Mouse (Mus musculus) regulatory T cell (primary cell): Measurements from ENCODE around the gene Polr3a.

Source experiments
- in situ Hi-C: fragments of 300-600 bp; cut with MboI, MseI; formaldehyde crosslinking; loops from one replicate; pipeline ENCODE4 v1.15.1; 2025; ENCODE audit warnings: high pct_unique_total_duplicates

Polr3a gene

DNA sequence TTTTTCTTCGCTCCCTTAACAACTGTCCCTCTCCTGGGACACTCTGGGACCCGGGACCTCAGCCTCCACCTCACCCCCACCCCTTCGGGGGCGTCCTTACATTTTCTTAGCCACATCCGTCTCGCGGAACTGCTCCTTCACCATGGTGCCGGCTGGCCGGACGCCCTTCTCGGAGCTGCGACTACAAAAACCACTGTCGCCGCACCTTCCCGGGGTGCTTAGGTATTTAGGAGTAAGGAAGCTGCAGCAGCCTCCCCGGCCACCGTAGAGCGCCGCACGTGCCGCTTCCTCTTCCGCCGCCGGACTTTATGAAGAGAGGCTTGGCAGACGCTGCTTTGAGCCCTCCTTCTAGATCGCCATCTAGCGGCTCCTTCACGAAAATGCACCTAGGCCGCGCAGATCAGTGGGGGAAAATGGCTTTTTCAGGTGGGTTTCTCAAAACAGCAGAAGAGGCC lies at the start of gene Polr3a, which contains the start of gene Rps24:
Polr3a (minus strand) TSS at position 286 of the 455 bp plus-strand sequence.
Rps24 (plus strand) TSS at position 353 of the 455 bp plus-strand sequence.
- in situ Hi-C loops: no loop called here

DNA sequence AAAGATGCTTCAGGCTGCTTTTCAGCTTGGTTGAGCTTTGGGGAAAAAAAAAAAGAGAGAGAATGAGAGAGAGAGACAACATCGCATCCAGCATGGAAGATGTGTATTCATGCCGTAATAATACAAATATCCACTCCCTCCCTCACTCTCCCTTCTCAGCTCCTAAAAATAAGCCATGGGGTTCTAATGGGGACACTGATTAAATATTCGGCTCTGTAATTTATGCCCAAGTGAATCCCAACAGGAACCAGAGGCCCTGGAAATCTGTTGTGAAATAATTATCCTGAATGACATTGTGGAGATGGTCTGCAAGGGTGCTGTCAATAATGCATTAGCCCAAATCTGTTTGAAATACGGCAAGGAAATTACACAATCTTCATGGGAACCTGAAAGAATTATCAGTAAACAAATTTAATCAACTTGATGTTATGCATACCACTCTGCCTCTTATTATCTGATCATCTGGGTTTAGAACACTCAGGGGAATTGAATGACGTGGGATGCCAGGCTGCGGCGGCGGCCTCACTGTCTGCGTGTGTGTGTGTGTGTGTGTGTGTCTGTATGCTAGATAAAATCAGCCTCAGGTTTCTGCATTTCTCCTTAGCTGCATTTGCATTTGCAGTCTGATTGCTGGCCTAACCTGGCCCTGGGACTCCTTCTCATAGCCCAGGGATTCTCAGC lies 48.1 kb upstream of the Polr3a start:
- in situ Hi-C loops: loop anchor here (10.0 kb wide), 1 partner anchor 220 kb away; no protein-coding TSS in a partner anchor

DNA sequence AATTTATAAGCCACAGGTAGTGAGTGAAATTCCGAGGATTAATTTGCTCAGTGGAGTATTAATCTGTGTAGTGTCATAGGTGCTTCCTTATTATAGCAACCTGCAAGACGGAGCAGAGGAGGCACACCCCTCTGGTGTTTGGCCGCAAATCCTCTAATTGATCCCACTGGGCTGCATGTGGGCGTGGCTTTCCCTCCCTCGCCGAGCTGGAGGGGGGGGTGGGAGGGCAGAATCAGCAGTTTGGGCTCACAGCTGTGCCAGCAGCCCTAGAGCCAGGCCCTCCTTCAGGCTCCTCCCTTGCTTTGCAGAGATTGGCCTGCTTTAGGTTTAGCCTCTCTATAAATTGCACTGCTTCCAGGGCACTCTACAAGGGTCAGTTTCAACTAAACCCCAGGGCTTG lies 43.4 kb upstream of the Polr3a start:
- in situ Hi-C loops: loop anchor here (10.0 kb wide), 1 partner anchor 225 kb away; no protein-coding TSS in a partner anchor

DNA sequence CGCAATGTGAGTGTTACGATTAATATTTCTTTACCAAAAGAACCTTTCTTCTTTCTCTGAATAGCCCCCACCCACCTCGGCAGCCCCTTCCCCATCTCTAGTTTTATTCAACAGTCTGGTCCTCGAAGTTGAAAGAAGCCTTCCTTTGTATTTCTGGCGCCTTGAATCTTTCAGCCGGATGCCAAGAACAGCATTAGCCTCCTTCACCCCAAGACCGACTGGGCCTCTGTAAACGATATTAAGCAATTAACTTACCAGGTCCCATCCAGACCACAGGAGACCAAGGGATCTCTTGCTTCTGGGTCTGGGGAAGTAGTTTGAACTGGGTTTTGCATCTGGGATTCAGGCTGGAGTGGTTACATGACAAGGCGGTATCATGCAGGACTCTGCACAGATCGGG lies 39.6 kb upstream of the Polr3a start:
- in situ Hi-C loops: no loop called here

DNA sequence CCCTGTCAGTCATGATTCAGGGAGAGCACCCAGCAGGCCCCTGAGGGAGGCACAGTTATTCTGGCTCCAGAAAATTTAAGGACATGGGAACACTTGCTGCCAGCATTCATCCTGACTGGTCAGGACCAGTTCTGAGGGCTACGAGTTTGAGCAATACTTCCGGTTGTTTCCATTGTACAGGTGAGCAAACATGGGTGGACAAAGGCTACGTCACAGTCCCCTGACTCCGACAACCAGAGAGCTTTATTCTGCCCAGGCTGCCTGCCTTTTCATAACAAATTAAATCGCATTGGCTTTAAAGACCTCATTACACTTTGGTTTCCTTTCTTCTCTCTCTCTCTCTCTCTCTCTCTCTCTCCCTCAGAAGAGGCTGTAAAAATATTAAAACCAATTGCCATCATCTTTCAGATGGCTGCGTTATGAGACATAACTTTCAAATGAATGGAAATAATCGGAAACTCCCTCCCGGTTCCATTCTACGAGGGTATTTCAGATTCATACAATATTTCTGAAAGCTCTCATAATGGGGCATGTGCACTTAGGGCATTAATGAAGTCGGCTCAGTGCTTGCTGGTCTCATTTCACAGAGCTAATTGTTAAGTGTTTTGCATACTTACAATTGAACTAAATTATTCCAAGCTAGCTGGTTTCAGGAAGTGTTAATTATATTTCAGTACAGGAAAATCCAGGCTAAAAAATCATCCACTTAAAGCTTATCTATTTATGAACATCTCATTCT lies 39.0 kb upstream of the Polr3a start:
- in situ Hi-C loops: no loop called here

DNA sequence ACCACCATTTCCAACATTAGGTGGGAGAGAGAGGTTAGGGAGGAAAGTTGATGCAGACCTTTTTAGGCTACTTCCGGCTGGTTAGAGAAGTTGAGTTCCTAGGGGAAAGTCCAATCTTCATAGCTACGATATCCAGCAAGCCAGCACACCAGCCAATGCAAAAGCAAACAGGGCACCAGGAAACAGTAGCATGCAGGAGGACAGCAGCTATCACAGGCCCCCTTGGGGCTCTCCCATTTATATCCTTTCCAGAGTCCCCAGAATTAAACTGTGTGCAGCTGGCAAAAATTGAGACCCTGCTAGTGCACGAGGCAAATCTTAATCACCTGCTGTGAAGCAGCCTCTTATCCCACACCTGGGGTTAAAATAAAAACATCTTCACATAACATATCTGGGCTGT lies 38.3 kb upstream of the Polr3a start:
- in situ Hi-C loops: no loop called here

DNA sequence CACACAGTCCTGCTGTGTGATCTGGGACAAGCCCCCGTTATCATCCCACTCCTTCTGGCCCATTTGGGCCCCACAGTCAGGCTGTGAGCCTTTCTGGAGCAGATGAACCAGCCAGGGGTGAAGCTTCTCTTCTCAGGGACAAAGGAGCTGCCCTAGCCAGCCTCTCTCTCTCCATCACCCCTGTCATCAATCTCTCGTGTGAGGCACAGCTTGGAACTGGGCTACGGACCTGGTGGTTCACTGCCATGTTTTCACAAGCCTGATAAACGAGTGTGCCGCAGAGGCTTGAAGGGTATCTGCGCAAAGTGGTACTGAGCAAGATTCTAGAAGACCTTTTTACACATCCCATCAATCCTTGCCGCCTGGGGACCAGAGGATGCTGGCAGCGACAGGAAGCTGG lies 34.7 kb upstream of the Polr3a start:
- in situ Hi-C loops: no loop called here

DNA sequence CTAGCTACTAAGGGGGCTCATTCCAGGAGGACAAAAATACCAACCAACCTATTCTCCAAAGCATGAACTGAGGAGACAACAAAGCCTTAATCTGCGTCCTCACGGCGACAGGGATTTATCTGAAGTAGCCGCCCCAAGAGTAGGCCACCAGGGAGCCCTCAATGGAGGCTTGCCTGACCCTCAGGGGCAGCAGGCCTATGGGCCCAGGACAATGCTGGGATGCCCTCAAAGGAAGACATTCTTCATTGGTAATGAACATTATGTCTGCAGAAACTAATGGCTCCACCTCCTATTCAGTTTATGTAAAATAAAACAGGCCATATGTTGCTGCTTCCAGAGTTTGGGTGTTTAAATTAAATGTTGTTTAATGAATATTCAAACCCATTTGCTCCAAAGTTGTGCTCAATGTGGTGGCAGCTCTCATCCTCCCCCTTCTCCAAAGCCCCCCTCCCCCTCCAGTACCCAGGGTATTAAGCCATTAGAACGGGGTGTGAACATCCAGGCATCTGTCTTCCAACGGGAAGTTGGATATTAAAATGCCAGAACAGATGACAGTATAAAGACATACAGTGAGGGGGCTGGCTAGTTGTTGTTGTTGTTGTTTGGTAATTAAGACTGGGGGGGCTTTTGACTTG lies 25.8 kb upstream of the Polr3a start:
- in situ Hi-C loops: no loop called here

DNA sequence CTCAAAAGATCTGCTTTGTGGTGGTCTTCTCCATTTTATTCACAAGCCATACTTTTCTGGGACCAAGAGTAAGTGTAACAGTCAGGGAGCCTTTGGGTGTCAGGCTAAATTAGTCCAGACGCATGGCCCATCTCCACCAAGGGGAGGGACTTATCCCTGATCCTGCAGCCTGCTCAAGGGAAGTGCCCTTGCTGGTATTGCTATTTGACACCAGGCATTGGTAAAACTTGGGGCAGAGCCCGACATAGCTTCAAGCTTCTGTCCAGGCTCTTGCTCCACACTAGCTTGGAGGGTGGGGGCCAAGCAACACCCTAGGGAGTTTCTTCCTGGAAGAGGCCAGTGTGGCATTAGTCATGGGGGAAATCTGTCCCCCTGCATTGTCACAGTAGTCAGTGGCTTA lies 23.8 kb upstream of the Polr3a start:
- in situ Hi-C loops: no loop called here

DNA sequence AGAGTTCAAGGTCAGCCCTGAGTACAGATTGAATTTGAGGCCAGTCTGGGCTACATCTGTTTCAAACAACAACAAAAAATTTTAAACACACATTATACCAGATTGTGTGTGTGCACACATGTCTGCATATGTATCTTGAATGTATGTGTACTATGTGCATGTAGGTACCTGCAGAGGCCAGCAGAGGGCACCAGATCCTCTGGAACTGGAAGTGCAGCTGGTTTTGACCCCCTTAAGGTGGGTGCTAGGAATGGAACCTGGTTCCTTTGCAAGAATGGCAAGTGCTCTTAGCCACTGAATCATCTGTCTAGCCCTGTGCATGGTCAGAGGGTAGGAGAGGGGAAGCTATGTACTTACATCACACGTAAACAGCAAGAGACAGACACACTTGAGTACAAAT lies 23.4 kb upstream of the Polr3a start:
- in situ Hi-C loops: no loop called here

DNA sequence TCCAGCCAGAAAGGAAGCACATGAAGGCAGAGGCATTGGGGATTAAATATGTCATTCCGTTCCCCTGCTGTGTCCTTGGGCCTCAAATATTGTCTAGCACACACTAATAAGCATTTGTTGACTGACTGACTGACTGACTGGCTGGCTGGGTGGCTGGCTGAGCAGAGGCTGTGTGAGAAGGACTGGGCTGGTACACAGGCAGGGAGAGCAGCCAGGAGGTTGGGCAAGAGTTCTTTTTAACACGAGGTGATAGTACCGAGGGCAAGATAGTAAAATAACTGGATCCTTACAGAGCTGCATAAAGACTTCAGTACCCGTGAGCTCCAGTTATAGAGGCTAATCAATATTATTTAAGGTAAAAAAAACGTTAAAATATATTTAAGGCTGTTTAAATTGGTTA lies 22.7 kb upstream of the Polr3a start:
- in situ Hi-C loops: no loop called here

DNA sequence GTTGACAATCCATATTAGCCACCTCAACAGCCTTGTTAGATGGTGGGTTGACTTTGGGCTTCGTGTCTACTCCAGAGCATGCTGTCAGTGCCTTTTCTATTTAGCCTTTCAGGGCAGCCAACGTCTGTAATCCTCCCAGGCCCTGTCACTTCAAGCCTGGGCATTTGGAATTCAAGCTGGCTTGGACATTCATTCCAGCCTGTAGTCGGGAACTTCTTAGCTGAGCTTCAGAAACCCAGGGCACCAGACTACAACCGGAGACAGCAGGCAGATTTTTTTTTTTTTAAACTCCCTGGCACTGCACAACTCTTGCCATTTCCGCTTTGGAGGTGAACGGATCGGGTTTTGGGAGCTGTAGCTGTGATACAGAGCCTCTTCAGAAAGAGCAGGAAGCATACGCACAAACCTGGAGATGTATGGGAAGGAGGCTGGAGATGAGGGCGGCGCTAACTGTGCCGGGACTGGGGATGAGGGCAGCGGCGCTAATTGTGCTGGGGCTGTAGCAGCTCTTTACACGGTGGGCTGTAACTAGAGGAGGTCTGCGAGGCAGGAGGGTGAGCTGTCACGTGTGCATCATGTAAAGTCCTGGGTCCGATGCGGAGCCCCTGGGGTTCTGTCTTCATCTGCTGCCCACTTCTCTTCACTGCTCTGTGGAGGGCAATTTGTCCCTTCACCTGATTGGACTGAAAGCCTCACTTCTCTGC lies 21.4 kb upstream of the Polr3a start:
- in situ Hi-C loops: no loop called here

DNA sequence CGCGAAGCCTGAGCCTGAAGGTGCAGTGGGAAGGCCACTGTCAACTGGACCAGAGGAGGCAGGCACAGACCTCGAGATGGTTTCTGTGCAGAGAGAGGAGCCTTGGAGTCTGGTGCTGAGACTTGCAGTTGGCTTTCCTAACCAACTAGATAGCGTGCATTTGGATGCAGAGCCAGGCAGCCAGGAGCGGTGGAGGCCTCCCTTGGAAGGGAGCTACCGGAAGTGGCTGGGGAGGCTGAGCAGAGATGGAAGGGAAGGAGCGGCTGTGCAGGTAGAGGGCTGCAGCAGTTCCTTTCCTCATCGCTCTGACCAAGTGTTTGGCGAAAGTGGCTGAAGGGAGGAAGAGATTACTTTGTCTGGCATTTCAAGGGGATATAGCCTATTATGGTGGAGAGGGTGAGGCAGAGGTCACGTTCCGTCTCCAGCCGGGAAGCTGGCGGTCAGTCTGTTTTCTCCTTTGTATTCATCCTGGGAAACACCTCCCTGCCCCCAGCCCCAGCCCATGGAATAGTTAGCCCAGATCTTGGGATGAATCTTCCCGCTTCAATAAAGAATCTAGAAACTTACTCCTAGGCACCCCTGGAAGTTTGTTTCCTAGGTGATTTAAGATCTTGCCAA lies 20.7 kb upstream of the Polr3a start:
- in situ Hi-C loops: no loop called here

DNA sequence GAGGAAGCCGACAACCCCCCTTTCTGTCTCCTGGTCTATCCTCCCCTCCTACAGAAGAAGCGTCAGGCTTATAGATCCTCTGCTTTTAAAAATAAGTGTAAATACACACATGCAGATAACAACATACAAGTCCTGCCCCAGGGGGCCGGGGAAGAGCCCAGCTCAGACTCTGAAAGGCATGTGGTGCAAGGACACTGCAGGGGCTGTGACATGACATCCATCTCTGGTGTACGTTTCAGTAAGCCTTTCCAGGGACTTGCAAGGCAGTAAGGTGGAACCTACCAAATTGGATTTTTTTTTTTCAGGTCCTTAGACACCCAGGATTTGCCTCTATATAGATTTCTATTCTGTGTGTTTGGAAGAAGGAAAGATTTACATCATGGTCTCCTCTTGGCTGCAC lies 14.4 kb upstream of the Polr3a start:
- in situ Hi-C loops: no loop called here

DNA sequence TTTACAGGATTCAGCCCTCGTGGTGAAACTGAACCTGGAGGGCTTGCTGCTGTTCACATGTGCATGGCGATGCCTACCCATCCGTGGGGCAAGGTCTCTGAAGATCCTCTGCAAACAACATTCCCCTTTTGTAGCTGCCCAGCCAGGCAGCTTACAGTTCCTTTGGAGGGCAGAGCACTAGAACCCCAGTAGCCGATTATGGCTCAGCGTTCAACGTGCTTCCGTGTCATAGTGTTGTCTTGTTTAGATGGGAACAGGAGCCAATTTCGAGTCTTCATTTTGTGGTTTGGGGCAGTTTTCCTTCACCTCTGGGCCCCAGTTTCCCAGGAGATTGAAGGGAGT lies 14.0 kb upstream of the Polr3a start:
- in situ Hi-C loops: no loop called here

DNA sequence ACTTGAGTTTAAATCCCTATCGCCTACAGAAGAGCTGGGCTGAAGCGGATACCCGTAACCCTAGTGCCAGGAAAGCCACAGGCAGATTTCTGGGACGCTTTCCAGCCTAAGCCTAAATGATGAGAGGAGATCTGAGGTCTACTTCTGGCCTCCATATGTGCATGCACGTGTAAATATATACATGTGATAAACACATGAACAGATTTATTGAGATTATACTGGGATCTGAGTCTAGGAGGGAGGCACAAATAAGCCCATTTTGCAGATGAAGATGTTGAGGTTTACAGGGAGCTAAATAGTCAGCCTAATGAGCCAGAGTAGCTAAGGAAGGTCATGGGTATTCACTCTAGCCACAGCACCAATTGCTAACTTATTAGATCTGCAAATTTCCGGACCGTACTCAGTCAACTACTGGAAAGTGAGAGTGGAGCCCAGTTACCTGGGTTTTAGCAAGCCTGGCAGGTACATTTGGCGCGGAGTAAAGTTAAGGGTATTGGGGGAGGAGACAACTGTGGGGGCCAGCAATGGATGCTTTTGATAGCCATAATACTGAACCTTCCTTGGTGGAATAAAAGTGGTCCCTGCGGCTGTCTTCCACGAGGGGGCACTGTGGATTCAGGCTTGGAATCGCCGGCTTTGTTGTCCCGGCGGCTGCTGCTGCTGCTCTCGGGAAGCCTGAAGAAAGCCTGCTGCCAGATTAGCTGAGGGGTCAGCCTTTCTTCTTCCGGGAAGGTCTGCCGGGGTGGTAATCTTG lies 13.4 kb upstream of the Polr3a start:
- in situ Hi-C loops: no loop called here

DNA sequence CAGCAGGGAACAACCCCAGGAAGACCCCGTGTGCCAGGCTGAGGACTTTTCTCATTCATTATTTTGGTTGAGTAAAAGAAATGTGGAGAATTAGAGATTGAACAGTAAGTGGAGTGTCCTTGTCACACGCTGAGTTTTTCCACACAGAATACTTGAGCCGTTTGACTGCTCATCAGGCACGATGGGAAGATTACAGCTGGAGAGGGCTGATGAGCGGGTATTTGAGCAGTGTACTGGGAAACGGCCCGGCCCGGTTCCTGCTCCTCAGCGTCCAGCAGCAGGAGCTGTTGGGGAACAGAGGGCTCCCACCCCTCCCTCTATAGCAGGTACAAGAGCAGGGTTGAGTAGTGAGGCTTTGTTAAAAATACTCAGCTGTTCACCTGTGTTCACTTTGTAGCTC lies 12.6 kb upstream of the Polr3a start:
- in situ Hi-C loops: loop anchor here (10.0 kb wide), 1 partner anchor 975 kb away; no protein-coding TSS in a partner anchor

DNA sequence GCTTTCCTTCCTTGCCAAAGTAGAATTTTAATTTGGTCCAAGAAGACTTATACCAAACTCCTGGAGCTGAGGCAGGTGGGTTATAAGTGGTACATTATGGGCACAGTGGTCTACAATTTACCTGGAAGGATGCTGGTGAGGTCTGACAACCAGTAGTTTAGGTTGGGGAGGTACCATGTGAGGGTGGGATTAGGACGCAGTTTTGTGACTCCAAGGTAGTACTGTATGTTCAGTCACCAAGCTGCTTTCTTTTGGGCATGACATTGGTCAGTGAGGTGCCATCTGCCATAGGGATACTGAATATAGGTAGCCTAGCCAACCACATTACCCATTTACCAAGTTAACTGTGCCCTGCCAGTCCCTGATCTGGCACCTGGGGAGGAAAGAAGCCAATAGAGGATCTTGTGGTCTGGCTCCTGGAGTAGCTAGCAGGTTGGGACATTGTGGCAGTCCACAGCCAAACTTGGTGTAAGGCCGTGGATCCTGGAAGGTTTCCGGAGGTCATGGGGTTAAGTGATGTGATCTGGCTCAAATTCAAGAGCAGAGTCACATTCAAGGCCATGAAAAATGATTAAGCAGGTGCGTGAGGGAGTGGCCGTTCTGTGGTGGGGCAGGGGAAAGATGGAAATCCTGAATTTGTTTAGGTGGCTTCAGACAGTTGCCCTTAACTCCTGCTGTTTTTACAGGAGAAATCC lies 11.8 kb upstream of the Polr3a start:
- in situ Hi-C loops: loop anchor here (10.0 kb wide), 1 partner anchor 976 kb away; no protein-coding TSS in a partner anchor

DNA sequence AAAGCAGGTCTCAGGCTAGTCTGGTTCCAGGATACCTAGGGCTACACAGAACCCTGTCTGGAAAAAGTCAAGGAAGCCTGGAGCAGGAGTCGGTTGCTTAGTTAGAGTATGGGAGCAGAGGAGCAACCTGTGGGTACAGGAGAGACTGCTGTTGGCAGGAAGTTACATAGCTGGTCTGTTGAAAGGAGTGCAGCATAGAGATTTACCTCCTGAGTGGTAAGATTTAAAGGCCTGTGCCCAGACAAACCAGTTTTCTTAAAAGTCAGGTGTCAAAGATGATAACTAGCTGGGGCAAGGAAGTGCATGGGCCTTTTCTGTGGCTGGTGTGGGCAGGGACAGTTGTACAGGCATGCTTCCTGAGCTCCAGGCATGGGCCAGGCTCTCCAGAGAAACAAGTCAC lies 10.6 kb upstream of the Polr3a start:
- in situ Hi-C loops: loop anchor here (10.0 kb wide), 1 partner anchor 977 kb away; no protein-coding TSS in a partner anchor

DNA sequence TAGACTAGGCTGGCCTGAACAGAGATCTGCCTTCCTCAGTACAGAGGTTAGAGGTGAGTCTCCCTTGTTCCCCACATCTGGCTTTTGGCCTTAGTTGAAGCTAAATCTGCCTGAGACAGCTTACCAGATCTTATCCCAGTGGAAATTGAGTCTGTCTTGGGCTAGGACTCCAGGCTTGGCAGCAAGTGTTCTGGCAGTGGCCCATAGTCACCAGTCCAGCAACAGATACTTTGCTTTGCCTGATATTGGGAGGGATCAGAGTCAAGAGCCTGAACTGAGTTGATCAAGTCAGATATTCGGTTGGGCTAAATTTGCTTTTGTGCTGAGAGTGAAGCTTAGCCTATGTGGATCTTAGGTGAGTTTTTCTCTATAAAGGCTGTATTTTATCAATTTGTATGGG lies 9.6 kb upstream of the Polr3a start:
- in situ Hi-C loops: loop anchor here (10.0 kb wide), 1 partner anchor 978 kb away; no protein-coding TSS in a partner anchor
